Mouse (Mus musculus): ENCODE measurements around the gene Ikzf3. TPM values are rescaled to one million over a fixed set of nuclear protein-coding genes. Genes with fewer than 3 reads are reported as not detected.

Gene Ikzf3
- polyA plus RNA-seq, 1 experiment from 2014 or later: 0.04 TPM

GRCm38 (mm10) chr11:98493394-98493793 lies 52.4 kb downstream of the Ikzf3 start:
- Histone ChIP-seq H3K27ac (no peak overlapping the region), H3K27me3 (peaks cover 66% of the 10 kb centered on the region), H3K4me1 (peaks cover 19% of the 10 kb centered on the region), H3K9ac (no peak overlapping the region), H3K4me2 (no peak overlapping the region), H3K9me3 (no peaks in the 10 kb centered on the region), H3K36me3 (replicated peaks) (no peaks in the 10 kb centered on the region), H3K4me3 (replicated peaks) (no peak overlapping the region)
- WGBS: 72% methylated on average over 9 of the region's 9 CpGs
- no peak for ATAC-seq (ENCODE audit: low FRiP score)

DNA sequence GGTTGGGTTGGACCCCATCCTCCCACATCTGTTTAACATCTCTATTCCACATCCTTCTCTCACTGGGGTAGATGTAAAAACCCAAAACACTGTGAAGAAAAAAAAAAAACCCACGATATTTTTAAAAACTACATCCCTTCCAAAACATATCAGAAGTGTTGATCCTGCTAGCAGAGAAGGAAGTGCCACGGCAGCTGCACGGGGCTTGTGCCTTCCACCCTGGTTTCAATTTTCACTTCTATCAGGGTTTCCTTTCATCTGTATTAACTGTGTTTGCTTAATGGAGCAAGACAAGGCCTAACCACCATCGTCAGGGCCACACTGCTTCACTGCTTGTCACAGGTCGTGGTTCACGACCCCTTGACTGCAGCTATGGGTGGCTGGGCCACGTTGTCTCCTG lies 52.9 kb downstream of the Ikzf3 start:
- Histone ChIP-seq H3K27ac (no peak overlapping the region), H3K9me3 (no peaks in the 10 kb centered on the region), H3K4me2 (no peak overlapping the region), H3K9ac (no peak overlapping the region), H3K4me3 (replicated peaks) (no peak overlapping the region), H3K27me3 (peaks cover 63% of the 10 kb centered on the region), H3K36me3 (replicated peaks) (no peaks in the 10 kb centered on the region), H3K4me1 (peaks cover 19% of the 10 kb centered on the region)
- WGBS: 18% methylated on average over 7 of the region's 7 CpGs
- ATAC-seq (ENCODE audit: low FRiP score): no peak

- 79% methylated on average over 7 of the region's 7 CpGs for WGBS
- H3K4me3 ChIP-seq (replicated peaks): no peak overlapping the region
- no peak for ATAC-seq (ENCODE audit: low FRiP score)
- H3K36me3 ChIP-seq (replicated peaks): no peaks in the 10 kb centered on the region
- peaks cover 12% of the 10 kb centered on the region for H3K4me1 ChIP-seq
- H3K9me3 ChIP-seq: no peaks in the 10 kb centered on the region
- no peak overlapping the region for H3K4me2 ChIP-seq
- H3K27ac ChIP-seq: no peak overlapping the region
- no peak overlapping the region for H3K9ac ChIP-seq
- peaks cover 56% of the 10 kb centered on the region for H3K27me3 ChIP-seq
These were observed 54.3 kb downstream of the Ikzf3 start for GRCm38 (mm10) chr11:98491571-98491970.

DNA sequence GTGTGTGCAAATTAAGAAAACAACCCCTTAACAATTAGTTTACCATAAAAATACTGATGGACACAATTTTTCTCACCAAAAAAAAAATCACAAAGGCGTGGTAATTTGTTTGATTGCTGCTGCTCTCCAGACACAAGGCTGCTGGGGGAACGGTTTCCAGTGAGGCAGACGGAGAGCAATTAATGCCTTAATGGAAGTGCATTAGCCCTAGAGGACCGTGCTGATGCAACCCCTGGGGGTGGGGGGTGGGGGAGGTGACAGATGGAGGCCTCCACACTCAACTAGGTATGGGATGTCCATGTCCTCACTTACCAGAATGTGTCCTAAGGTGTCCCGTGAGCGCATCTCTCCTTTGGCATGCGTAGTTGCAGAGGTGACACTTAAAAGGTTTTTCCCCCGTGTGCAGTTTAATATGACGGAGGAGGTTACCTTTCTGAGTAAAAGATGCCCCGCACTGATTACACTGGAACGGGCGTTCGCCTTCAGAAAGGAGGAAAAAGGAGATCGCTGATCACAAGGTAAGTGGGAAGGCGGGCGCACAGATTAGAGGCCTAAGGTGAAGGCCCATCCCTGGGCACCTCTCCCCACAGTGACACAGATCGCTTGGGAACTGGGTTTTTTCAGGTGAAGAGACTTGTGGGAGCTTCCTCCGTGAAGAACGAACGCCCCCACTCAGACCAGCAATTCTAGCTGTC lies 57.1 kb downstream of the Ikzf3 start:
- peak; percentile 55; the same call in 1 of the 2 replicates for ATAC-seq (ENCODE audit: low FRiP score)
- H3K36me3 ChIP-seq (replicated peaks): no peaks in the 10 kb centered on the region
- peaks cover 12% of the 10 kb centered on the region for H3K4me1 ChIP-seq
- peaks cover 28% of the 10 kb centered on the region for H3K27me3 ChIP-seq
- 69% methylated on average over 20 of the region's 20 CpGs for WGBS
- no peak overlapping the region for H3K4me2 ChIP-seq
- H3K27ac ChIP-seq: no peak overlapping the region
- H3K9me3 ChIP-seq: no peaks in the 10 kb centered on the region
- H3K4me3 ChIP-seq (replicated peaks): no peak overlapping the region
- no peak overlapping the region for H3K9ac ChIP-seq

GRCm38 (mm10) chr11:98487526-98488040 lies 58.2 kb downstream of the Ikzf3 start:
- Histone ChIP-seq H3K27me3 (peaks cover 20% of the 10 kb centered on the region), H3K4me3 (replicated peaks) (no peak overlapping the region), H3K27ac (no peak overlapping the region), H3K36me3 (replicated peaks) (no peaks in the 10 kb centered on the region), H3K9ac (no peak overlapping the region), H3K4me1 (0 out of 2 replicates have a peak, but pooled peaks cover 7% of the 10 kb centered on the region), H3K4me2 (no peak overlapping the region), H3K9me3 (no peaks in the 10 kb centered on the region)
- ATAC-seq (ENCODE audit: low FRiP score): no peak
- WGBS: 83% methylated on average over 4 of the region's 5 CpGs

GRCm38 (mm10) chr11:98485749-98486148 lies 60.1 kb downstream of the Ikzf3 start:
- 95% methylated on average over 2 of the region's 2 CpGs for WGBS
- no peaks in the 10 kb centered on the region for H3K9me3 ChIP-seq
- H3K36me3 ChIP-seq (replicated peaks): no peaks in the 10 kb centered on the region
- no peak overlapping the region for H3K4me2 ChIP-seq
- H3K27ac ChIP-seq: no peak overlapping the region
- ATAC-seq (ENCODE audit: low FRiP score): no peak
- H3K4me3 ChIP-seq (replicated peaks): no peak overlapping the region
- H3K4me1 ChIP-seq: 0 out of 2 replicates have a peak, but pooled peaks cover 7% of the 10 kb centered on the region
- H3K27me3 ChIP-seq: peaks cover 13% of the 10 kb centered on the region; the same call in 1 of the 2 replicates
- no peak overlapping the region for H3K9ac ChIP-seq

- H3K9me3 ChIP-seq: no peaks in the 10 kb centered on the region
- no peak overlapping the region for H3K4me3 ChIP-seq (replicated peaks)
- 0 out of 2 replicates have a peak, but pooled peaks cover 3% of the 10 kb centered on the region for H3K27me3 ChIP-seq
- H3K27ac ChIP-seq: no peak overlapping the region
- no peak overlapping the region for H3K9ac ChIP-seq
- H3K4me1 ChIP-seq: no peaks in the 10 kb centered on the region
- H3K4me2 ChIP-seq: no peak overlapping the region
- H3K36me3 ChIP-seq (replicated peaks): no peaks in the 10 kb centered on the region
- WGBS: 81% methylated on average over 10 of the region's 10 CpGs
- no peak for ATAC-seq (ENCODE audit: low FRiP score)
These were observed 63.8 kb downstream of the Ikzf3 start for GRCm38 (mm10) chr11:98482067-98482466.

- H3K27ac ChIP-seq: no peak overlapping the region
- H3K9ac ChIP-seq: no peak overlapping the region
- no peaks in the 10 kb centered on the region for H3K36me3 ChIP-seq (replicated peaks)
- no peaks in the 10 kb centered on the region for H3K9me3 ChIP-seq
- 61% methylated on average over 6 of the region's 6 CpGs for WGBS
- no peak for ATAC-seq (ENCODE audit: low FRiP score)
- no peak overlapping the region for H3K4me2 ChIP-seq
- no peaks in the 10 kb centered on the region for H3K4me1 ChIP-seq
- 0 out of 2 replicates have a peak, but pooled peaks cover 3% of the 10 kb centered on the region for H3K27me3 ChIP-seq
- H3K4me3 ChIP-seq (replicated peaks): no peak overlapping the region
These were observed 64.6 kb downstream of the Ikzf3 start for GRCm38 (mm10) chr11:98481231-98481630.

GRCm38 (mm10) chr11:98479940-98480497 lies 65.8 kb downstream of the Ikzf3 start:
- no peaks in the 10 kb centered on the region for H3K4me1 ChIP-seq
- no peak overlapping the region for H3K4me2 ChIP-seq
- no peak overlapping the region for H3K4me3 ChIP-seq (replicated peaks)
- no peak overlapping the region for H3K27ac ChIP-seq
- no peak overlapping the region for H3K9ac ChIP-seq
- WGBS: 94% methylated on average over 12 of the region's 12 CpGs
- no peaks in the 10 kb centered on the region for H3K36me3 ChIP-seq (replicated peaks)
- ATAC-seq (ENCODE audit: low FRiP score): no peak
- H3K27me3 ChIP-seq: 0 out of 2 replicates have a peak, but pooled peaks cover 3% of the 10 kb centered on the region
- H3K9me3 ChIP-seq: no peaks in the 10 kb centered on the region

GRCm38 (mm10) chr11:98479026-98479939 lies 66.5 kb downstream of the Ikzf3 start:
- WGBS: 84% methylated on average over 13 of the region's 13 CpGs
- ATAC-seq (ENCODE audit: low FRiP score): no peak
- Histone ChIP-seq H3K36me3 (replicated peaks) (no peaks in the 10 kb centered on the region), H3K4me1 (no peaks in the 10 kb centered on the region), H3K27ac (no peak overlapping the region), H3K4me3 (replicated peaks) (no peak overlapping the region), H3K9me3 (no peaks in the 10 kb centered on the region), H3K27me3 (0 out of 2 replicates have a peak, but pooled peaks cover 3% of the 10 kb centered on the region), H3K9ac (no peak overlapping the region), H3K4me2 (no peak overlapping the region)

GRCm38 (mm10) chr11:98477011-98477701 lies 68.7 kb downstream of the Ikzf3 start:
- no peaks in the 10 kb centered on the region for H3K36me3 ChIP-seq (replicated peaks)
- H3K4me1 ChIP-seq: peaks cover 6% of the 10 kb centered on the region
- H3K27me3 ChIP-seq: 0 out of 2 replicates have a peak, but pooled peaks cover 4% of the 10 kb centered on the region
- ATAC-seq (ENCODE audit: low FRiP score): no peak
- H3K27ac ChIP-seq: no peak overlapping the region
- no peaks in the 10 kb centered on the region for H3K9me3 ChIP-seq
- no peak overlapping the region for H3K4me2 ChIP-seq
- no peak overlapping the region for H3K4me3 ChIP-seq (replicated peaks)
- WGBS: 77% methylated on average over 14 of the region's 14 CpGs
- no peak overlapping the region for H3K9ac ChIP-seq

Data from forebrain, embryonic 12.5 days (tissue).